Mouse (Mus musculus): ENCODE data around the gene Ddx21.
"Not testable (repeated sequence)": the region's sequence is repeated elsewhere in the genome, so short reads cannot be mapped to it uniquely, and the experiment has no call there.

Ddx21 gene

GRCm38 (mm10) chr10:62602177-62603040, at the start of gene Ddx21:
TSS of gene Ddx21 (minus strand) at chr10:62602281.
- peak; percentile 90 to 92 for DNase-seq

GRCm38 (mm10) chr10:62650881-62651810, 49.1 kb upstream of the Ddx21 start, which contains the start of gene Ddx50:
TSS of gene Ddx50 (minus strand) at chr10:62651218.
- DNase-seq = peak; percentile 99

- DNase-seq = no peak
Measured at GRCm38 (mm10) chr10:62650358-62650782, 48.3 kb upstream of the Ddx21 start.

GRCm38 (mm10) chr10:62604161-62604560, 2.1 kb upstream of the Ddx21 start:
- no peak for DNase-seq

GRCm38 (mm10) chr10:62603233-62604030, 1.4 kb upstream of the Ddx21 start:
- no peak for DNase-seq

GRCm38 (mm10) chr10:62601833-62602176, 276 bp downstream of the Ddx21 start:
- no peak for DNase-seq

GRCm38 (mm10) chr10:62601053-62601791, 859 bp downstream of the Ddx21 start:
- DNase-seq = no peak

GRCm38 (mm10) chr10:62600056-62600455, 2.0 kb downstream of the Ddx21 start:
- no peak for DNase-seq

- DNase-seq = not testable (repeated sequence)
Measured at GRCm38 (mm10) chr10:62599311-62599710, 2.8 kb downstream of the Ddx21 start.

GRCm38 (mm10) chr10:62592496-62592895, 9.6 kb downstream of the Ddx21 start:
- no peak for DNase-seq

- DNase-seq = peak; percentile 82 to 91
Measured at GRCm38 (mm10) chr10:62590200-62590599, 11.9 kb downstream of the Ddx21 start.

GRCm38 (mm10) chr10:62588616-62589015, 13.5 kb downstream of the Ddx21 start:
- no peak for DNase-seq

- no peak for DNase-seq
Measured at GRCm38 (mm10) chr10:62583245-62583644, 18.8 kb downstream of the Ddx21 start.

GRCm38 (mm10) chr10:62582701-62583100, 19.4 kb downstream of the Ddx21 start:
- DNase-seq = no peak

GRCm38 (mm10) chr10:62582263-62582662, 19.8 kb downstream of the Ddx21 start:
- no peak for DNase-seq

GRCm38 (mm10) chr10:62579129-62579528, 23.0 kb downstream of the Ddx21 start:
- not testable (repeated sequence) for DNase-seq

GRCm38 (mm10) chr10:62578338-62579100, 23.6 kb downstream of the Ddx21 start, which contains the start of gene Kif1bp:
TSS of gene Kif1bp (minus strand) at chr10:62578457.
- DNase-seq = peak; percentile 98 to 99

GRCm38 (mm10) chr10:62577673-62578337, 24.3 kb downstream of the Ddx21 start:
- no peak for DNase-seq

- no peak for DNase-seq
Measured at GRCm38 (mm10) chr10:62575001-62575400, 27.1 kb downstream of the Ddx21 start.

GRCm38 (mm10) chr10:62570126-62570871, 31.8 kb downstream of the Ddx21 start:
- no peak for DNase-seq

Measured in lung, adult 18-20 months (tissue).